Mouse (Mus musculus) neural tube, embryonic 12.5 days (tissue): Measurements from ENCODE around the gene Prr12. TPM values are rescaled to one million over a fixed set of nuclear protein-coding genes. Genes with fewer than 3 reads are reported as not detected.
A peak's percentile ranks its signal among the peaks of the same experiment; 100 is the strongest.

Experiments used
- ATAC-seq: fragments of 200-750 bp; cut with Nextera tagmentation; 2 replicates; pipeline ENCODE4 v1.8.0; 2017; ENCODE audit warnings: low read depth, mild to moderate bottlenecking, moderate TSS enrichment, moderate library complexity; ENCODE audit not compliant: low FRiP score
- H3K27ac ChIP-seq: fragments of 300-500 bp; sonication (generic); 2 replicates; pipeline ENCODE4 v1.5.1; 2016
- H3K27me3 ChIP-seq: fragments of 300-500 bp; sonication (generic); replicated peaks from 2 replicates; pipeline ENCODE4 v1.6.1; 2016; ENCODE audit warnings: mild to moderate bottlenecking
- H3K36me3 ChIP-seq: fragments of 300-500 bp; sonication (generic); 2 replicates; pipeline ENCODE4 v1.6.1; 2016; ENCODE audit warnings: mild to moderate bottlenecking
- H3K4me1 ChIP-seq: fragments of 300-500 bp; sonication (generic); 2 replicates; pipeline ENCODE4 v1.6.1; 2016
- H3K4me2 ChIP-seq: fragments of 300-500 bp; sonication (generic); replicated peaks from 2 replicates; pipeline ENCODE4 v1.6.1; 2016; ENCODE audit warnings: mild to moderate bottlenecking
- H3K4me3 ChIP-seq: fragments of 300-500 bp; sonication (generic); 2 replicates; pipeline ENCODE4 v1.5.1; 2016
- H3K9ac ChIP-seq: fragments of 300-500 bp; sonication (generic); 2 replicates; pipeline ENCODE4 v1.6.1; 2016; ENCODE audit warnings: mild to moderate bottlenecking
- H3K9me3 ChIP-seq: fragments of 300-500 bp; sonication (generic); 2 replicates; pipeline ENCODE4 v1.6.1; 2016; ENCODE audit warnings: mild to moderate bottlenecking
- WGBS: fragments of 180-500 bp; shearing (Covaris S2); methylation state at CpG from one replicate; pipeline ENCODE4 v1.1.7; 2016; 5-methylcytosine and 5-hydroxymethylcytosine counted together
- polyA plus RNA-seq: library from polyadenylated mRNA; unstranded; fragments of >200 nt; fragmentation: Nextera tagmentation; extraction: Ambion mirVana; gene quantifications from 2 replicates; pipeline ENCODE4 v1.2.1, GENCODE M21; 2016

Prr12 gene
- polyA plus RNA-seq, 1 experiment from 2014 or later, result 11.8 TPM

- Histone ChIP-seq H3K9me3 (no peaks in the 10 kb centered on the region), H3K4me1 (peaks cover 20% of the 10 kb centered on the region), H3K36me3 (peaks cover 84% of the 10 kb centered on the region), H3K9ac (no peak overlapping the region), H3K27ac (no peak overlapping the region), H3K4me3 (no peak overlapping the region), H3K4me2 (no peak overlapping the region), H3K27me3 (no peaks in the 10 kb centered on the region)
- WGBS, result 97% methylated on average over 14 of the region's 14 CpGs
- no peak for ATAC-seq
These were observed 5.2 kb downstream of the Prr12 start for GRCm38 (mm10) chr7:45047491-45047890.

- no peak for ATAC-seq
- WGBS, result 95% methylated on average over 26 of the region's 26 CpGs
- Histone ChIP-seq H3K4me1 (peaks cover 18% of the 10 kb centered on the region), H3K9me3 (no peaks in the 10 kb centered on the region), H3K4me2 (no peak overlapping the region), H3K4me3 (no peak overlapping the region), H3K27ac (no peak overlapping the region), H3K36me3 (peaks cover 89% of the 10 kb centered on the region), H3K27me3 (no peaks in the 10 kb centered on the region), H3K9ac (0 out of 2 replicates have a peak overlapping the region, but pooled peaks have one; percentile 13)
These were observed 5.8 kb downstream of the Prr12 start for GRCm38 (mm10) chr7:45046853-45047350.

- ATAC-seq, result no peak
- H3K27ac ChIP-seq, result no peak overlapping the region
- H3K4me1 ChIP-seq, result peaks cover 8% of the 10 kb centered on the region
- H3K36me3 ChIP-seq, result peaks cover 100% of the 10 kb centered on the region
- no peak overlapping the region for H3K9ac ChIP-seq
- no peak overlapping the region for H3K4me2 ChIP-seq
- H3K27me3 ChIP-seq, result no peaks in the 10 kb centered on the region
- no peaks in the 10 kb centered on the region for H3K9me3 ChIP-seq
- 95% methylated on average over 22 of the region's 22 CpGs for WGBS
- H3K4me3 ChIP-seq, result no peak overlapping the region
These were observed 6.9 kb downstream of the Prr12 start for GRCm38 (mm10) chr7:45045741-45046140.

GRCm38 (mm10) chr7:45043307-45043706 lies 9.4 kb downstream of the Prr12 start:
- Histone ChIP-seq H3K4me2 (no peak overlapping the region), H3K9ac (no peak overlapping the region)
- ATAC-seq, result no peak

GRCm38 (mm10) chr7:45040851-45041250 lies 11.8 kb downstream of the Prr12 start:
- Histone ChIP-seq H3K4me3 (no peak overlapping the region), H3K4me2 (no peak overlapping the region), H3K36me3 (peaks cover 99% of the 10 kb centered on the region), H3K4me1 (no peaks in the 10 kb centered on the region), H3K9me3 (no peaks in the 10 kb centered on the region), H3K27me3 (no peaks in the 10 kb centered on the region), H3K27ac (no peak overlapping the region), H3K9ac (no peak overlapping the region)
- ATAC-seq, result no peak
- WGBS, result 94% methylated on average over 9 of the region's 9 CpGs

More at GRCm38 (mm10) chr7:45043307-45043706, 9.4 kb downstream of the Prr12 start:
- Histone ChIP-seq H3K27me3 (no peaks in the 10 kb centered on the region), H3K36me3 (peaks cover 99% of the 10 kb centered on the region), H3K27ac (no peak overlapping the region), H3K9me3 (no peaks in the 10 kb centered on the region), H3K4me3 (no peak overlapping the region), H3K4me1 (no peaks in the 10 kb centered on the region)
- WGBS, result 97% methylated on average over 14 of the region's 14 CpGs

- Histone ChIP-seq H3K36me3 (peaks cover 99% of the 10 kb centered on the region), H3K27ac (no peak overlapping the region)
- 95% methylated on average over 9 of the region's 9 CpGs for WGBS
These were observed 14.3 kb downstream of the Prr12 start for GRCm38 (mm10) chr7:45038411-45038810.

GRCm38 (mm10) chr7:45037720-45038361 lies 14.8 kb downstream of the Prr12 start:
- Histone ChIP-seq H3K4me2 (no peak overlapping the region), H3K9me3 (no peaks in the 10 kb centered on the region), H3K27me3 (no peaks in the 10 kb centered on the region), H3K4me3 (no peak overlapping the region), H3K4me1 (no peaks in the 10 kb centered on the region), H3K9ac (no peak overlapping the region), H3K27ac (no peak overlapping the region), H3K36me3 (peaks cover 98% of the 10 kb centered on the region)
- ATAC-seq, result no peak
- WGBS, result 77% methylated on average over 7 of the region's 7 CpGs

More at GRCm38 (mm10) chr7:45038411-45038810, 14.3 kb downstream of the Prr12 start:
- Histone ChIP-seq H3K9ac (no peak overlapping the region), H3K4me2 (no peak overlapping the region), H3K9me3 (no peaks in the 10 kb centered on the region), H3K27me3 (no peaks in the 10 kb centered on the region), H3K4me3 (no peak overlapping the region), H3K4me1 (no peaks in the 10 kb centered on the region)
- no peak for ATAC-seq

GRCm38 (mm10) chr7:45036702-45037101 lies 16.0 kb downstream of the Prr12 start:
- H3K4me3 ChIP-seq, result no peak overlapping the region
- H3K4me1 ChIP-seq, result no peaks in the 10 kb centered on the region
- WGBS, result 94% methylated on average over 11 of the region's 11 CpGs
- no peaks in the 10 kb centered on the region for H3K9me3 ChIP-seq
- no peak overlapping the region for H3K9ac ChIP-seq
- no peaks in the 10 kb centered on the region for H3K27me3 ChIP-seq
- no peak for ATAC-seq
- peaks cover 98% of the 10 kb centered on the region for H3K36me3 ChIP-seq
- no peak overlapping the region for H3K4me2 ChIP-seq
- H3K27ac ChIP-seq, result no peak overlapping the region

- no peak overlapping the region for H3K27ac ChIP-seq
- no peak overlapping the region for H3K4me3 ChIP-seq
- 94% methylated on average over 3 of the region's 3 CpGs for WGBS
- H3K27me3 ChIP-seq, result no peaks in the 10 kb centered on the region
- no peaks in the 10 kb centered on the region for H3K9me3 ChIP-seq
- H3K36me3 ChIP-seq, result peaks cover 98% of the 10 kb centered on the region
- H3K4me2 ChIP-seq, result no peak overlapping the region
- no peak for ATAC-seq
- no peak overlapping the region for H3K9ac ChIP-seq
- no peaks in the 10 kb centered on the region for H3K4me1 ChIP-seq
These were observed 17.1 kb downstream of the Prr12 start for GRCm38 (mm10) chr7:45035631-45036030.

- Histone ChIP-seq H3K4me1 (no peaks in the 10 kb centered on the region), H3K36me3 (peaks cover 98% of the 10 kb centered on the region), H3K27ac (no peak overlapping the region), H3K9ac (no peak overlapping the region), H3K27me3 (no peaks in the 10 kb centered on the region), H3K9me3 (no peaks in the 10 kb centered on the region), H3K4me2 (no peak overlapping the region), H3K4me3 (no peak overlapping the region)
- no peak for ATAC-seq
- 95% methylated on average over 19 of the region's 19 CpGs for WGBS
These were observed 18.8 kb downstream of the Prr12 start for GRCm38 (mm10) chr7:45033722-45034359.

GRCm38 (mm10) chr7:45030857-45031256 lies 21.8 kb downstream of the Prr12 start:
- WGBS, result 94% methylated on average over 8 of the region's 8 CpGs
- Histone ChIP-seq H3K36me3 (peaks cover 93% of the 10 kb centered on the region), H3K9ac (no peak overlapping the region)

GRCm38 (mm10) chr7:45029995-45030394 lies 22.7 kb downstream of the Prr12 start:
- ATAC-seq, result no peak
- Histone ChIP-seq H3K4me1 (peaks cover 6% of the 10 kb centered on the region; the same call in 1 of the 2 replicates), H3K4me3 (no peak overlapping the region), H3K36me3 (peaks cover 84% of the 10 kb centered on the region), H3K9ac (no peak overlapping the region), H3K4me2 (no peak overlapping the region), H3K27ac (no peak overlapping the region), H3K27me3 (no peaks in the 10 kb centered on the region), H3K9me3 (no peaks in the 10 kb centered on the region)
- 95% methylated on average over 6 of the region's 6 CpGs for WGBS

More at GRCm38 (mm10) chr7:45030857-45031256, 21.8 kb downstream of the Prr12 start:
- no peaks in the 10 kb centered on the region for H3K27me3 ChIP-seq
- no peak for ATAC-seq
- no peak overlapping the region for H3K4me3 ChIP-seq
- no peak overlapping the region for H3K27ac ChIP-seq
- no peak overlapping the region for H3K4me2 ChIP-seq
- no peaks in the 10 kb centered on the region for H3K9me3 ChIP-seq
- H3K4me1 ChIP-seq, result peaks cover 6% of the 10 kb centered on the region; the same call in 1 of the 2 replicates
